Mouse (Mus musculus): ENCODE data around the gene Proser1.

- TF ChIP-seq CTCF (conservative IDR thresholded peaks at IDR 0.05; ENCODE audit: low read length) (no peak), POU5F1 (IDR thresholded peaks at IDR 0.05; ENCODE audit: borderline replicate concordance, low read length) (no peak), NANOG (IDR thresholded peaks at IDR 0.05; ENCODE audit: borderline replicate concordance, low read length) (no peak)
These were observed 45.8 kb upstream of the Proser1 start for GRCm38 (mm10) chr3:53417701-53418100.

Data from E14TG2a.4 (cell line).